Mouse (Mus musculus) midbrain, embryonic 15.5 days (tissue): ENCODE data around the gene Arhgap17. TPM values are rescaled to one million over a fixed set of nuclear protein-coding genes. Genes with fewer than 3 reads are reported as not detected.

Experiments
- ATAC-seq: fragments of 200-750 bp; cut with Nextera tagmentation; replicated peaks from 2 replicates; pipeline ENCODE4 v1.8.0; 2017; ENCODE audit warnings: moderate TSS enrichment
- H3K27ac ChIP-seq: fragments of 300-500 bp; sonication (generic); 2 replicates; pipeline ENCODE4 v1.5.1; 2015; ENCODE audit warnings: mild to moderate bottlenecking, inconsistent platforms
- H3K27me3 ChIP-seq: fragments of 300-500 bp; sonication (generic); replicated peaks from 2 replicates; pipeline ENCODE4 v1.6.1; 2015; ENCODE audit warnings: inconsistent platforms
- H3K36me3 ChIP-seq: fragments of 300-500 bp; sonication (generic); replicated peaks from 2 replicates; pipeline ENCODE4 v1.6.1; 2015; ENCODE audit warnings: inconsistent platforms
- H3K4me1 ChIP-seq: fragments of 300-500 bp; sonication (generic); 2 replicates; pipeline ENCODE4 v1.6.1; 2015; ENCODE audit warnings: inconsistent platforms
- H3K4me2 ChIP-seq: fragments of 300-500 bp; sonication (generic); 2 replicates; pipeline ENCODE4 v1.6.1; 2015; ENCODE audit warnings: inconsistent platforms, mild to moderate bottlenecking, moderate library complexity
- H3K4me3 ChIP-seq: fragments of 300-500 bp; sonication (generic); 2 replicates; pipeline ENCODE4 v1.5.1; 2015; ENCODE audit warnings: mild to moderate bottlenecking, inconsistent platforms
- H3K9ac ChIP-seq: fragments of 300-500 bp; sonication (generic); 2 replicates; pipeline ENCODE4 v1.6.1; 2015; ENCODE audit warnings: mild to moderate bottlenecking, inconsistent platforms
- H3K9me3 ChIP-seq: fragments of 300-500 bp; sonication (generic); 2 replicates; pipeline ENCODE4 v1.6.1; 2016; ENCODE audit warnings: inconsistent platforms
- WGBS: fragments of 180-500 bp; shearing (Covaris S2); methylation state at CpG from one replicate; pipeline ENCODE4 v1.1.7; 2015; ENCODE audit warnings: mixed read lengths; 5-methylcytosine and 5-hydroxymethylcytosine counted together
- polyA plus RNA-seq: library from polyadenylated mRNA; unstranded; fragments of >200 nt; fragmentation: Nextera tagmentation; extraction: Ambion mirVana; gene quantifications from 2 replicates; pipeline ENCODE4 v1.2.1, GENCODE M21; 2015

Gene Arhgap17
- polyA plus RNA-seq, 1 experiment from 2014 or later = 8.9 TPM

DNA sequence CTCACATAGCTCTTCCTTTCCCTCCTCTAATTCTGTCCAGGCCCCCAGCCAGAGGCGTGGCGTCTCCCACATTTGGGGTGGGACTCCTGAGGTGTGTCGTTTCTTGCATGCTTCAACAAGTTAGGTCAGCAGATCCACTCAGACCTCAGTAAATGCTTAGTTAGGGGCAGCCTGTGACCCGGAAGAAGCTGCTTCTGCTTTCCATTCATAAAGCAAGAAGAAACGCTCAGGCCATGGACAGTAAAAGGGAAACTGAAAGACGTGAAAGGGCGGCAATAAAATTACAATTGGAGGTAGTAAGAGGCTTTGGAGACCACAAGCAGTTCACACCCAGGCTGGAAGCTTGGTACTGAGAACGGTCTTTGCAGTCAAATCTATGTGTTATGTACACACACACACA lies 27.7 kb upstream of the Arhgap17 start:
- Histone ChIP-seq H3K4me3 (no peak overlapping the region), H3K36me3 (0 out of 2 replicates have a peak, but pooled peaks cover 11% of the 10 kb centered on the region), H3K9ac (no peak overlapping the region), H3K4me2 (no peak overlapping the region), H3K27me3 (no peaks in the 10 kb centered on the region), H3K27ac (no peak overlapping the region), H3K9me3 (no peaks in the 10 kb centered on the region), H3K4me1 (peaks cover 3% of the 10 kb centered on the region; the same call in 1 of the 2 replicates)
- no peak for ATAC-seq
- WGBS = 85% methylated on average over 8 of the region's 8 CpGs

DNA sequence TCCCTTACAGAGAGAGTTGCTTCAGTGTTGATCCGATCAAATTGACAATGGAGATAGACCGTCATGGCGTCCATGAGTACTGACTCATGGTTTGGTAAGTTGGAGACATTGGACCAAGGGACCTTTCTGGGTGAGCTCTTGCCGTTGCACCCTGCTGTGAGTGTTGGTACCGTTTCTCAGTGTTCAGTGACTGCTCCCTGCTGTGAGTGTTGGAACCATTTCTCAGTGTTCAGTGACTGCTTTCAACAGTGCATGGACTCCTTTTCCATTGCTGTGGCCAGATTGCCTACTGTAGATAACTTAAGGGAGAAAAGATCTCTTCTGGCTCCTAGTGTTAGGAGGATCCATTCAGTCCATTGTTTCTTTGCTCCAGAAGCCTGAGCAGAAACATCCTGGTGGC lies 27.2 kb upstream of the Arhgap17 start:
- 92% methylated on average over 5 of the region's 5 CpGs for WGBS
- Histone ChIP-seq H3K9me3 (no peaks in the 10 kb centered on the region), H3K36me3 (0 out of 2 replicates have a peak, but pooled peaks cover 8% of the 10 kb centered on the region), H3K4me3 (no peak overlapping the region), H3K9ac (no peak overlapping the region), H3K27me3 (no peaks in the 10 kb centered on the region), H3K27ac (no peak overlapping the region), H3K4me2 (no peak overlapping the region), H3K4me1 (peaks cover 3% of the 10 kb centered on the region; the same call in 1 of the 2 replicates)
- no peak for ATAC-seq

DNA sequence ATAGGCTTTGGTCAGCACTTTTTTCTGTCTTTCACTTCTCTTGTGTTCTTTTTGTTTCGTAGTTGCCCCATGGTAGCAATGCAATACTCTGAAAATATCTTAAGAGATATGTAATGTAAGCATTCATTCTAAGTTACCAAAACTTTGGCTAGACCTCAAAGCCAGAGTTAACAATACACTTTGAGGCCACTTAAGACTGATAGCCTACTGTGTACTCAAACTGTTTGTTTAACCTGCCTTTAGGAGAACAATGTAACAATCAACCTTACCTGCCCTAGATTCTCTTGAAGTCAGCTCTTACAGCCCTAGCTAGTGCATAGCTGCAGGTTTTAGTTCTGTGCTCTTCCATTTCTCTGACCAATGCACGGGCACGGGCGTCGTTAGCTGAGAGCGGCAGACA lies 24.6 kb upstream of the Arhgap17 start:
- ATAC-seq = no peak
- Histone ChIP-seq H3K27me3 (no peaks in the 10 kb centered on the region), H3K9ac (no peak overlapping the region), H3K27ac (no peak overlapping the region), H3K4me3 (no peak overlapping the region), H3K9me3 (no peaks in the 10 kb centered on the region), H3K4me1 (peaks cover 3% of the 10 kb centered on the region; the same call in 1 of the 2 replicates), H3K36me3 (no peaks in the 10 kb centered on the region; the same call in 1 of the 2 replicates), H3K4me2 (no peak overlapping the region)
- WGBS = 94% methylated on average over 6 of the region's 6 CpGs

DNA sequence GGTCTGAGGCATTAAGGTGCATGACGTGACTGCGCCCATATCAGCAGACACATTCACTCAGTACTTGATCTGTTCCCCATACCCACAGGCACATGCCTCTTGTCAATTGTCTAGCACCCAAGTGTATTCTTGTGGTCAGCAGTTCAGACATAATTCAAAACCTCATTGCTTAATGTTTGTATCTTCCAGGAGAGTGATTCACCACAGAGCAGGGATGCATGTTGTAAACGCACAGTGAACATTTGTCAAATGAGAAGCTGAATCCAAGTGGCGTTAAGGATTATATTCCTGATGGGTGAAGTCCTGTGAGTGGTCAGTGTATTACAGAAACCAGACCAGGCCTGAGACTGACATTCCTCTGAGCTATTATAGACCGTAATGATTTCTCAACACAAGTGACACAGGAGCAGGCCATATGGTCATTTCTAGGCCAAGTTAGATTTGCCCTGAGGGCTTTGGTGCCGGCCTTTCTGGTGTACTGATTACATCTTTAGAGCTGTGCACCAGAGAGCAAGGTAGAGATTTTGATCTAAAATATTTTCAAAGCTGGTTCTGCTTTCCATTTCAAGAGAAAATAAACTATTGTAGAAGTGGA lies 20.1 kb upstream of the Arhgap17 start:
- no peak for ATAC-seq
- peaks cover 15% of the 10 kb centered on the region; the same call in 1 of the 2 replicates for H3K36me3 ChIP-seq
- 83% methylated on average over 6 of the region's 6 CpGs for WGBS

DNA sequence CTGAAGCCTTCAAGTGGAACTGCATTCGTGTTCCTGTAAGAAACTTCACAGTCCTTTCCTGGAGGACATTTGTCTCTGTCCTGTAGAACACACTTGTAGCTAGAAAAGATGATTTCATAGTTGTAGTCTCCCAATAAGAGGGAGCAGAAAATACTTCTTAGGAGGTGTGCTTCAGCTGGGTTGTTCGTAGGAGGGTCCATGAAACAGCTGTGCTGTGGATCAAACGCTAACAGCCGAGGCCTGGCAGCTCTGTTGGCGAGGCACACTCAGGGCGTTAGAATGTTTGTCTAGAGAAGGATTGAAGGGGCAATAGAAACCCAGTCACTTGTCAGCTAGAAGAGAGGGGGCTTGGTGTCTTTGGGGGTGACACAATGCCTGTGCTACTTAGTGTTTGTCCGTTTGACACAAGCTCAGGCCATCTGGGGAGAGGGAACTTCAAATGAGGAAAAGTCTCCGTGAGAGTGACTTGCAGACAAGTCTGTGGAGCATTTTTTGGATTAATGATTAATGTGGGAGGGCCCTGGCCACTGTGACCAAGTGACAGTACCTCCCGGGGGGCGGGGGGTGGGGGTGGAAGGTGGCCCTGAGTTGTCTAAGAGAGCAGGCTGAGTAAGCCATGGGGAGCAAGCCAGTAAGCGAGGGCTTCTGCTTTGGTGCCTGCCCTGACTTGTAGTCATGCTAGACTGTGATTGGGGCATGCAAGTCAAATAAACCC lies 16.1 kb upstream of the Arhgap17 start:
- Histone ChIP-seq H3K27ac (no peak overlapping the region), H3K36me3 (peaks cover 15% of the 10 kb centered on the region; the same call in 1 of the 2 replicates), H3K4me1 (no peaks in the 10 kb centered on the region), H3K4me2 (no peak overlapping the region), H3K27me3 (no peaks in the 10 kb centered on the region), H3K4me3 (no peak overlapping the region), H3K9ac (no peak overlapping the region), H3K9me3 (no peaks in the 10 kb centered on the region)
- 86% methylated on average over 11 of the region's 11 CpGs for WGBS
- ATAC-seq = no peak

More for the DNA sequence above, 20.1 kb upstream of the Arhgap17 start:
- no peaks in the 10 kb centered on the region for H3K4me1 ChIP-seq
- H3K27me3 ChIP-seq = no peaks in the 10 kb centered on the region
- H3K9me3 ChIP-seq = no peaks in the 10 kb centered on the region
- no peak overlapping the region for H3K4me3 ChIP-seq
- no peak overlapping the region for H3K27ac ChIP-seq
- no peak overlapping the region for H3K9ac ChIP-seq
- no peak overlapping the region for H3K4me2 ChIP-seq

DNA sequence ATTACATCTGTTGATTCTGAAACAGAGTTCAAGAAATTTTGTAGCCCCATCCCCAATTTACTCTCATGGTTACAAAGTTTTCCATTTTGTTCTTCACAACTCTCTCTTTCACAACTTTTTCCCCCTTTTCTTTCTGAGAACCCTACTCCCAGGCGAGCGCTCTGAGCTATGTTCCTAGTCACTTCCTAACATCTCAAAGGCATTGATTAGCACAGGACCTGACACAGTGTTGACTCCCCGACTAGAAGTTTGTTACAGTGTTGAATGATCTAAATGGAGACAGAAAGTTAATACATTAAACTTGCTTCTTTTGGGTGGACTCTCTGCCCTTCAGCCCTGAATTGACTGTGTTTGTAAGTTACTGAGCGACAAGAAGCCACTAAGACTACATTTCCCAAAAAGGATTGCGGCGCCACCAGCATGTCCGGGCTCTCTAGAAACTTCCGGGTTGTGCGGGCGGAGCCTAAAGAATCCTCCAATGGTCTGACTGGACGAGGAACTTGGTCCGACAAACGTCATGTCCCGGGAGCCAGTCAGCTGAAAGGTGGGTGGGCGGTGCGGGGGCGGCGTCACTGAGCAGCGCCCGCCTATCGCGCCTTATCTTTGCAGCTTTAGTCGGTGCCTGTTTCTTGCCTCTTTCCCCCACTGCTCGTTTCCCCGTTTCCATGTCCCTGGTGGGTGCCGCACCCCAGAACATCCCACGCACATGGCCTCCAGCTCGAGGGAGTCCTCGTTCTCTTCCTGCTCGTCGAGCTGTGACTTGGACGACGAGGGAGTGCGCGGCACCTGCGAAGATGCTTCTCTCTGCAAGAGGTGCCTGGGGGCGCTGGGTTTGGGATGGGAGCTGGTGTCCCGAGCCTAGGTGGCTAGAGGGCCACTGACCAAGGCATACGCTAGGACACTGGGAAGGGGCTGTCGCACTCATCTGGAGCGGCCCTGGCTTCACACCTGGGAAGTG lies 8.0 kb upstream of the Arhgap17 start:
- Histone ChIP-seq H3K27ac (peak overlapping the region; percentile 83), H3K9me3 (no peaks in the 10 kb centered on the region), H3K4me2 (peak overlapping the region; percentile 81), H3K4me1 (peaks cover 25% of the 10 kb centered on the region), H3K4me3 (peak overlapping the region; percentile 96), H3K36me3 (no peaks in the 10 kb centered on the region), H3K9ac (peak overlapping the region; percentile 87), H3K27me3 (no peaks in the 10 kb centered on the region)
- 4% methylated on average over 41 of the region's 41 CpGs for WGBS
- ATAC-seq = peak; percentile 99

DNA sequence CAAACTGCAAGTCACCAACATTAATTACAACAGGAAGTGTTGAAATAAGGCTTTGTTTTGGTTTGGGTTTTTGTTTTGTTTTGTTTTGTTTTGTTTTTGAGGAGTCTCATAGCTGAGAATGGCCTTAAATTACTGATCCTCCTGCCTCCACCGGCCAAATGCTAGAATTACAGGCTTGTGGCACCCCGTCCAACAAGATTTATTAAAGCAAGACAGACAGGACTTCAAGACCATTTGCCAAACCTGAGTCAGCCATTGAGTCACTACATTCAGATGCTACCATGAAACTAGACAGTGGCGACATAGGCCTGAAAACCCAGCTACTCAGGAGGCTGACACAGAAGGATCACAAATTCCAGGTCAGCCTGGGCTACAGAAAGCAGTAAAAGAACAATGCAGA lies 1.8 kb upstream of the Arhgap17 start:
- H3K27me3 ChIP-seq = no peaks in the 10 kb centered on the region
- H3K9ac ChIP-seq = no peak overlapping the region
- H3K36me3 ChIP-seq = no peaks in the 10 kb centered on the region
- H3K4me3 ChIP-seq = no peak overlapping the region
- no peak for ATAC-seq
- H3K4me2 ChIP-seq = no peak overlapping the region
- WGBS = 63% methylated on average over 3 of the region's 3 CpGs
- H3K9me3 ChIP-seq = no peaks in the 10 kb centered on the region
- H3K4me1 ChIP-seq = peaks cover 32% of the 10 kb centered on the region
- no peak overlapping the region for H3K27ac ChIP-seq

DNA sequence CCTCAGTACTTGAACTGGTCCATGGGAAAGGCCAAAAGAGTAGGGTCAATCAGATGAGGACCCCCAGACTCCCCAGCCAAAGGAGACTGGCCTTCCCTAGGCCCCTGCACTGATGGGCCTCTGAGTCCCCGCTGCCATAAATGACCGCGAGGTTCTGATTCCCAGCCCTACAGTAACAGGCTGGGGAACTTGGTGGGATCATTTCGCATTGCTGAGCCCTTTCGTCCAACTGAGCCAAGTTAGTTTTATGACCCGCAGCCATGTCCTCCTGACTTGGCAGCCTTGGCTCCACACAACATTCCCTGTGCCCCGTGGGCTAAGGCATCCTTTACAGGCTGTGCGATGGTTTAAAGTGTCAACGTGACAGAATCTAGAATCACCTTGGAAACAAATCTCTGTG lies 985 bp upstream of the Arhgap17 start:
- H3K4me1 ChIP-seq = peaks cover 35% of the 10 kb centered on the region
- H3K9ac ChIP-seq = peak overlapping the region; percentile 34; the same call in 1 of the 2 replicates
- ATAC-seq = no peak
- H3K9me3 ChIP-seq = no peaks in the 10 kb centered on the region
- H3K36me3 ChIP-seq = no peaks in the 10 kb centered on the region
- peak overlapping the region; percentile 78 for H3K4me3 ChIP-seq
- H3K4me2 ChIP-seq = peak overlapping the region; percentile 81
- no peak overlapping the region for H3K27ac ChIP-seq
- H3K27me3 ChIP-seq = no peaks in the 10 kb centered on the region
- WGBS = 47% methylated on average over 9 of the region's 9 CpGs

DNA sequence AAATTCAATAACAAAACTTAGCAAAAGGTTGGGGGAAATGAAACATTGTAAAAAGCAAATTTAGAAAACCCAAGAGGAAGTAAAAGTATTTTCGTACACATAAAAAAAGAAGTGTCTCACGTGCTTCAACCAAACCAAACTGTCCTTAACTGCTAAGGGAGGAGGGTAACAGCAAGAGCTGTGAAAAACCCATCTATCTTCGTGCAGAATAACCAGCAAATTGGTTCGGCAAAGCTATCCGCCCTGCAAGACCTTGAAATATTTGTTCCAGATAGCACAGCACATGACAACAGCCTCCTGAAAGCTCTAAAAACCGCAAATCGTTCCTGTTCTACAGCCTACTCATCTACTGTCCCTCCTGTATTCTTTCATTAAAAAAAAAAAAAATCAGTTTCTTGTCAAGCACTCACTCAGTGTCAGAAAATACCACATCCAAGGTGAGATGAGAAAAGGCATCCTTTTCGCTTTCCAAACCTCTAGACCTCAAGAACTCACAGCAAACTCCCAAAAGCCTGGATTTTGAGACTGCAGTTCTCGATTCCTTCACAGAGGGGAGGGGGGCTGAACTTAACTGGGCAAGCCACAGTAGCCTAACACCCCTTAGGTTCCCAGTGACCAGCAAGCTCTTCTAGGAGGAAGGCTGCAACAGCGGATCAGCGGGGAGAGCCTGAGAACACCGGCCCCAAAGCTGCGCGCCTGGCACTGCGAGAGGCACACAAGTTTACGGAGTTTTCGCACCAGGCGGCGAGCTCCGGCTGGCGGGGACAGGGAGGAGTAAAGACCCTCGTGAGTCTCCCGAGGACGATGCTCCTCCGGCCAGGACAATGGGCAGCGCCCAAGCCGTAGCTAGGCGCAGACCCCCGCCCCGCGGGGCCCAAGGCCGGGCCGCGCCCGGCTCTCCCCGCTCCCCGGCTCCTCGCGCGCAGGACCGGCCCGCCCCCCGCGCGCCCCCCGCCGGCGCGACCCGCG lies 653 bp downstream of the Arhgap17 start:
- no peaks in the 10 kb centered on the region for H3K27me3 ChIP-seq
- ATAC-seq = peak; percentile 76
- H3K36me3 ChIP-seq = no peaks in the 10 kb centered on the region
- peaks cover 35% of the 10 kb centered on the region for H3K4me1 ChIP-seq
- H3K4me2 ChIP-seq = peak overlapping the region; percentile 81
- peak overlapping the region; percentile 85 for H3K27ac ChIP-seq
- peak overlapping the region; percentile 78 for H3K4me3 ChIP-seq
- no peaks in the 10 kb centered on the region for H3K9me3 ChIP-seq
- peak overlapping the region; percentile 65 for H3K9ac ChIP-seq
- 3% methylated on average over 44 of the region's 51 CpGs for WGBS

DNA sequence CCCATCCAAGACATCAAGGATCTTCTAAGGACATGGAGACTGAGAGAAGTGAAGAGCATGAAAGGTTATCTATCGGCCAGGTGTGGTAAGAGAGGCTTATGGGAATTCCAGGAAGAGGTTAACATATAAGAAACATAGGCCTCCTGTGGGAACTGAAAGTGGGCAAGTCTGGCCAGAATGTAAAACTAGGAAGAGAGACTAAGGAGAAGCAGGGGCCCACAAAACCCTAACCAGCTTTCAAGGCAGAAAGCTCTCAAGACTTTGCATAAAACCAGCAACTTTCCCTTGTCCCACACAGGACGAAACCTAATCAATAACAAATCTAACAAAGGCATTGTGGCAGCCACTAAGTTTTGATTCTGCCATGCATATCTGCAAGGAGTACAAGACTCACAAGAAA lies 1.5 kb downstream of the Arhgap17 start:
- Histone ChIP-seq H3K4me1 (peaks cover 35% of the 10 kb centered on the region), H3K27me3 (no peaks in the 10 kb centered on the region), H3K9me3 (no peaks in the 10 kb centered on the region), H3K9ac (peak overlapping the region; percentile 18), H3K36me3 (no peaks in the 10 kb centered on the region), H3K27ac (no peak overlapping the region), H3K4me3 (peak overlapping the region; percentile 78; the same call in 1 of the 2 replicates), H3K4me2 (peak overlapping the region; percentile 81)
- ATAC-seq = no peak
- 80% methylated on average over 2 of the region's 2 CpGs for WGBS
